Mouse (Mus musculus) kidney, postnatal 4 days (tissue): ENCODE measurements around the gene Hvcn1.
A peak's percentile ranks its signal among the peaks of the same experiment; 100 is the strongest.

Experiments
- DNase-seq, 2 experiments: peaks; one replicate each; pipeline ENCODE4 v3.0.0; 2021; ENCODE audit warnings: mixed read lengths in 2 of 2

Gene Hvcn1

DNA sequence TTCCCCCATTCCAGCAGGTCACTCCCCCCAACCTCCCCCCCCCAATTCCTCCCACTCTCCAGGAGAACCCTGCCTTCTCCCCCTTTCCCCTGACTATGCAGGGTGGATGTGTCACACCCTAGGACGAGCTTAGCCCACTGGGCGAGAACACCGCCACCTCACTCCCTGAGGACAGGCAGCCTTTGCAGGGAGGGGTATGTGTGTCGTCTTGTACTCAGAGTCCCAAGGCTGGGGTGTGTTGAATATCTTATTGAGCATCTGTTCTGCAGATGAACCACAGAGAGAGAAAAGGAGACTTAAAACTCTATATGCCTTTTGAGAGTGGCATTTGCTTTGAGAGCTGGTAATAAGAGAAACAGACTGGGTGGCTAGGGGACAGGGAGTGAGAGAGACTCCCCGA, 30.6 kb downstream of the Hvcn1 start:
- no peak for DNase-seq

- no peak for DNase-seq
These were observed 33.0 kb downstream of the Hvcn1 start for GRCm38 (mm10) chr5:122239618-122240017.

DNA sequence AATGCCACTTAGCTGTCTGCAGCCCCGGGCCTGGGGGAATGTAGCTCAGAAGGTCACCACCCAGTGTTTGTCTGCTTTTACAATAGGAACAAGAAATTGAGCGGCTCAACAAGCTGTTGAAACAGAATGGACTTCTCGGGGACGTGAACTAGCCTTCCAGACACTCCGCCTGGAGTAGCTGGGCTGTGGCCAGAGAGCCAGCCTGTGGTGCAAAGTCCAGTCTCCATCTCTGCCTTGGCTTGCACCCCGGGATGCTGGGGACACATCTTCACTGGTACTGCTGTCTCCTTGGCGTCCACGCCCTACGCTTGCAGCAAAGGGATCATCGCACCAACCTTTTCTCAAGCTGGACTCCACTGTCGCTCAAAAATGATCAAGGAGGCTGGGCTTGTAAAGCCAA, 33.9 kb downstream of the Hvcn1 start:
- DNase-seq, result peak in 1 of 2 experiments; percentile 37

DNA sequence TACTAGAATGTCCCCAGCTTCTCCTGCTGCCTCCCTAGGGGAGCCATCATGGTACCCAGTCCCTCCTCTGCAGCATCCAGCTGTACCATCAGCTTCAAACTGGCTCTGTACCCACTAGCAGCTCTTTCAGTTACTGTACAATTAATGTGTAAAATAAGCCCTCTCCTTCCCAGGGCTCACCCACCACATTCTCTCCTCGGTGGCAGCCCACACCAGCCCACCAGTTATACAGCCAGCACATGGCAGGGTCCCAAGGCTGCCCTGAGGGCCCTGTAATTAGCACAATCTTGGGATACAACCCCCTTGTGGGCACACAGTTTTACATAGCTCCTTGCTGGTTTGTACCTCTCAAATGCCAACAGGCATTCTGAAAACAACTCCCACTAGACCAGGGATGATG, 34.4 kb downstream of the Hvcn1 start:
- DNase-seq, result no peak

DNA sequence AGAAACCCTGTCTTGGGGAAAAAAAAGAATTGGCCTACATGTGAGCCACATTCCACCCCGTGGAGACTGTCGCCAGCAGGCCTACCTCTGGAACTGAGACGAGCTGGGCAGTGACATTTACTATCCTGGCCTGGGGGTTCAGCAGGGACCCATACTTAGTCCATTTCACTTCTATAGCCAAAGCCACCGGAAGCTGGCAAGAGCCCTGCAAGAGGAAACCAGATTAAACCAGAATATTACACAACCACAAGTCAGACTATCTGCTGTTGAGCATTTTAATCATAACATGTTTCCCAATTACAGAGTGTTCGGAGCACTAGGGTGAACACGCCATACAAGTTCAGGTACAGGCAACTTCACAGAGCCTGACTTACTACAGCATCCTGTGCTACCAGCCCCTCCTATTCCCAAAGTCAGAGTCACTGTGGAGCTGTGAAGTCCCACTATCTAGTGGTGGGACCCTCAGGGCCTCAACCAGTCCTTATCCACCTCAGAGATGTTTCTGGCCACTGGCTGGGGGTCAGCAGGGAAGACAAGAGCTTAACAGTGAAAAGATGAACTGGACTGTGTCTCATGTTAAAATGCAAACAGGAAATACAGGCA, 36.0 kb downstream of the Hvcn1 start:
- DNase-seq, result no peak

GRCm38 (mm10) chr5:122243781-122244523, 37.3 kb downstream of the Hvcn1 start:
- no peak for DNase-seq

- DNase-seq, result peak; percentile 48 to 57
These were observed 38.6 kb downstream of the Hvcn1 start for GRCm38 (mm10) chr5:122245186-122245585.

- no peak for DNase-seq
These were observed 40.1 kb downstream of the Hvcn1 start for GRCm38 (mm10) chr5:122246547-122247167.

GRCm38 (mm10) chr5:122247529-122247928, 40.9 kb downstream of the Hvcn1 start:
- no peak for DNase-seq

DNA sequence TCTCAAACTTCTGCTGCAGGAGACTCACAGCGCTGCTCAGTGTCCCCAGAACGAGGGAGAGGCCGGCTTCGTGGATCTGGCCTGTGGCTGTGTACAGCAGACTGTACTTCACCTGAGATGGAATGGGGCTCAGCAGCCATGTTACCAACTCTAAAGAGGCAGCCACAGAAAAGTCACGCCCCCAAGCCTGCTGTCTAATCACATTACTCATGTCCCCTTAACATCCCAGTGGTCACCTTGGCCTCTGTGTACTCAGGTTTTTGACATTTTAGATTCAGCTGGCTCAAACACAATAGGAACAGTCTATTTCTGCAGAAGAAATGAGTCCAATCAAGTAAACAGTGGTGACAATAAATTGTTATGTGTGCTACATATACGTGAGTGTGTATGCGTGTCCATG, 41.3 kb downstream of the Hvcn1 start:
- DNase-seq, result no peak

DNA sequence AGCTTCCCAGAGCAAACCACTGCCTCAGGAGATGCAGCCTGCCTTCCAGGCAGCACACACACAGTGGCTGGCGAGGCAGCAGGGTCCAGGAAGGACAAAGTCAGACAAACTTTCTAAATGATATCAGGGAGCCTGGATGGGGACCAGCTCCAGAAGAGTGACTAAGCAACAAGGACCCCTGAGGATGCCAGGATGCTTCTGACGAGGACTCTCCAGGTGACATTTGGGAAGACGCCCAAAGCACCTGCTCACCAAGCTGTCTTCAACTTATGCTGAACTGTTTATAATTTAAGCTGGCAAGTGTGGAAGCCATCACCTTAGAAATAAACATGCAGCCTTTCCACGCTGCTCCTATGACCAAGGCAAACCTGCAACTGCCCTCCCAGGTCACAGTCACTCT, 42.7 kb downstream of the Hvcn1 start:
- no peak for DNase-seq

DNA sequence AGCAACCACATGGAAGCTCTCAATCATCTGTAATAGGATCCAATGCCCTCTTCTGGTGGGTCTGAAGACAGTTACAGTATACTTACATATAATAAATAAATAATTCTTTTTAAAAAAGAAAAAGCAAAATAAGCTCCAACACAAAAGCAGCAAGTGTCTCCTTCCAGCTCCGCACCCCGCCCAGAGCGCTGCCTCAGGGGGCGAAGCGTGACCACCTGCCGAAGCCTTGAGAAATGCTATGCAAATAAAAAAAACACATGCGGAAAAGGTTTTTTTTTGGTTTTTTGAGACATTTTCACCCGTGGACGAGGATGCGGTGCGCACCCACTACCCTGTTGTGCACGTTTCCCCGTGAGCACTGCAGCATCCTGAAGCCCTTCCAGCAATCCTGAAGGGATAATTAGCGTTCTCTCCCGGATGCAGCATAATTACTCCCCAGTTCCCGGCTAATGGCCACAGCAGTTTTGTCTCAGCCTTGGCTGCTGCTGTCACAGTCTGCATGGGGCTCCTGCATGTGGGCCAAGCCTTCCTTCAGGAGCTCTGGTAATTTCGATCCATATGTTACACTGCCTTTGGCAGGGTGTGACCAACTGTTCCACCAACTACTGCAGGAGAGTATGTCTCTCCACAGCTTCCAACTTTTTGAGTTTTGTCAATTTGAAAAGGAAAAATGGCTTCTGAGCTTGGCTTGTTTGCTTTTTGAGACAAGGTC, 45.4 kb downstream of the Hvcn1 start:
- DNase-seq, result no peak

DNA sequence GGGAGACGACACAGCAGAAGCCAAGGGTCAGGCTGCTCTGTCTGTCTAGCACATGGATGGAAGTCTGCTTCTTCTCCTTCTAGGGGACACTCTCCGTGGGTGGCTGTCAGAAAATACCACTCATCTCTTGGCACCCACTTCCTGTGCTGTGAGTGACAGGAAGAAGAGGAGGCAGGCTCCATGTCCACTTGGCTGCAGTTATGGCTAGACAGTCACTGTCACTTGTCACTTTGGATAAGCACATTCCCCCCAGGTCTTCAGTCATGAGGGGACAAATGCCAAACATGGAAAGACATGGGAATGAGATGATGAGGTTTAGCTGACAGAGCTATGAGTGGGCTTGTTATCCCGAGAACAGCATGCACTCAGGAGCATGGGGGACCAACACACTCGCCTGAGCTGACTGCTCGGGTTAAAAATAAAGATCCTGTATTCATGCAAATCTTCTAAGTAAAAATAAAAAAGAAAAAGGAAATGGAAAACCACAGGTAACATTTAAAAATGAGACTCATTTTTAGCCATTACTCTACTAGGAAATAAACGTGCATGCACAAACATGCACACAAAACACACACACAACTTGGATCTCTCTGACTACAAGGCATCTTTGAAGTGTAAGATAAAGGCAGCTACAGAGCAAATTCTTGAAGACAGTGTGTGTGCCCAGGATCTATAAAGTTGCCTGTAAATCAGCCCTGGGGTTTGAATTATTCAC, 51.6 kb downstream of the Hvcn1 start:
- no peak for DNase-seq

GRCm38 (mm10) chr5:122262104-122262503, 55.5 kb downstream of the Hvcn1 start:
- DNase-seq, result no peak

GRCm38 (mm10) chr5:122263933-122264905, 57.6 kb downstream of the Hvcn1 start, which contains the start of gene Tctn1:
Gene Tctn1, minus strand, starts transcription at chr5:122264460.
- peak; percentile 96 to 97 for DNase-seq

- DNase-seq, result peak in 1 of 2 experiments; percentile 26
These were observed 58.6 kb downstream of the Hvcn1 start for GRCm38 (mm10) chr5:122265187-122265586.

DNA sequence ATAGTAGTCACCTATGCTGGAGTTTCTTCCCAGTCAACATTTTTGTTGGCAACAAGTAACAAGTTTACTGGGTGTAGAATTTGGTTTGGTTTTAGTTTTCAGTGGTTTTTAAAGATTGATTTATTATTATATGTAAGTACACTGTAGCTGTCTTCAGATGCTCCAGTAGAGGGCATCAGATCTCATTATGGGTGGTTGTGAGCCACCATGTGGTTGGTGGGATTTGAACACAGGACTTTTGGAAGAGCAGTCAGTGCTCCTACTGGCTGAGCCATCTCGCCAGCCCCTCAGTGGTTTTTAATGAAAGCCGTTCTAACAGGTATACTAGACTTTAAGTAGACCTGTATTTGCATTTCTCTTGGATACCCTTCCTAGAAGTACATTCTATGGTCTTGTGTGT, 59.3 kb downstream of the Hvcn1 start:
- no peak for DNase-seq

GRCm38 (mm10) chr5:122267136-122267535, 60.5 kb downstream of the Hvcn1 start:
- no peak for DNase-seq

DNA sequence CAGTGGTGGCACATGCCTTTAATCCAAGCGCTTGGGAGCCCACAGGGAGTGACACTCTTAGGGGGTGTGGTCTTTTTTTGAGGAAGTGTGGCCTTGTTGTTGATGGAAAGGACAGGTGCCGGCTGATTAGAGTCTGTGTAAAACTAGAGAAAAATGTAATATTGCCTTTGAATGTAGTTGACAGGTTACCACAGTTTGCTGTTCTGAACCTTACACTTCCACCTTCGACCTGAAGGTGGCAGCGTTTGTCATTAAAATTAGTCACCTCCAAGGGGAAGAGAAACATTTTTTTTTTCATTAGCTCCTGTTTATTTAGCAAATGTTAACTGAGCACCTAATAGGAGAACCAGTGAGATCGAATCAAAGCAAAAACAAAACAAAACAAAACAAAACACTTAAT, 61.3 kb downstream of the Hvcn1 start:
- peak; percentile 86 for DNase-seq

DNA sequence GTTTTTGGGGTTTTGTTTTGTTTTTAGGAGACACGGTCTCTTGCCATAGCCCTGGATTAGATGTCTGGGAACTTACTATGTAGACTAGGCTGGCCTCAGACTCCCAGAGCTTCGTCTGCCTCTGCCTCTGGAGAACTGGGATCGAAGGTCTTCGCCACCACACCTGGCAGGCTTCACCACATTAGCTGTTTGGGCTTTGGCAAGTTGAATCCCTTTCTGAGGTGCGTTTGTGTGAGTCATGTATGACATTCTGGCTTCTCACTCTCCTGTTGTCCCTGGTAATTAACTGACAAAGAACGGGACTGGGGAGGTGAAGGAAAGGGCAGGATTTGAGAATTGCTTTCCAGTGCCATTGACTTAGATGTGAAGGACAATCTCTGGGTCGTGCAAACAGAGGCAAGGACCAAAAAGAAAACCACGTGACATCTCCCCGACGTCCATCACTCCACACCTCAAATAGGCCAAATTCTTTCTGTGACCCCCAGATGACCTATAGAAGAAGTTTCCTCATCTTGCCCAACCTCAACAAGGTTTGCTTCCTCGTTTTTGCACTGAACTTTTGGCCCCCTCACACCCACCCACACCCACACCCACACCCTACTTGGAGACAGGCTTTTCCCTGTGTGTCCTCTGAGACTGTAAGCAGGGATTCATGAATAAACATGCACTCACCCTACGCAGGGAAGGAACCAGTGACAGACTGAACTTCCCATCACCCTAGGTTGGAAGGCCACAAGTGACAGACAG, 62.4 kb downstream of the Hvcn1 start:
- DNase-seq, result no peak

DNA sequence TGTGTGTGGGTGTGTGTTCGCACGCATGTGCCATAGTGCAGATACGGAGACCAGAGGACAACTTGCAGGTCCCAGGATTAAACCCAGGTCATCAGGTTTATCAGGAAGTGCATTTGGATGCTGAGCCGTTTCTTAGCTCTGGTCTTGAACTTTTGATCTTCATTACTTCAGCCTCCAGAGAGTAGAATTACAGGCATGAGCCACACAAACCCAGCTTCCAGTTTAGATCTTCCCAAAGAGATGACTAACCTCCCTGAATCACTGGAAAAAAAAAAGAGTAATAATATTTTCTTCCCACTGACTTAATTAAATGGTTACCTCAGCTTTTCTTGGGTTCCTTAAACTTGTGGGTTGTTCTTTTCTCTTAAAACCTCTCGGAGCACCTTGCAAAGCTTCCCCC, 66.2 kb downstream of the Hvcn1 start:
- DNase-seq, result no peak
